Mouse (Mus musculus) hindbrain, embryonic 11.5 days (tissue): ENCODE data around the gene Ext2. TPM values are rescaled to one million over a fixed set of nuclear protein-coding genes. Genes with fewer than 3 reads are reported as not detected.

Experiments used
- ATAC-seq: fragments of 200-750 bp; cut with Nextera tagmentation; 2 replicates; pipeline ENCODE4 v1.8.0; 2017; ENCODE audit warnings: mild to moderate bottlenecking, moderate TSS enrichment, moderate library complexity; ENCODE audit not compliant: low FRiP score
- DNase-seq: peaks from one replicate; pipeline ENCODE4 v3.0.0-alpha.2; 2015; ENCODE audit warnings: low spot score
- H3K27ac ChIP-seq: fragments of 300-500 bp; sonication (generic); 2 replicates; pipeline ENCODE4 v1.5.1; 2014; ENCODE audit warnings: mild to moderate bottlenecking, low read depth, low read length
- H3K27me3 ChIP-seq: fragments of 300-500 bp; sonication (generic); 2 replicates; pipeline ENCODE4 v1.6.1; 2014; ENCODE audit warnings: mild to moderate bottlenecking, low read length, moderate library complexity, mixed read lengths; ENCODE audit not compliant: control insufficient read depth, insufficient read depth
- H3K36me3 ChIP-seq: fragments of 300-500 bp; sonication (generic); 2 replicates; pipeline ENCODE4 v1.6.1; 2014; ENCODE audit warnings: mild to moderate bottlenecking, low read length, moderate library complexity, mixed read lengths; ENCODE audit not compliant: control insufficient read depth, insufficient read depth
- H3K4me1 ChIP-seq: fragments of 300-500 bp; sonication (generic); replicated peaks from 2 replicates; pipeline ENCODE4 v1.6.1; 2014; ENCODE audit warnings: low read length, mixed read lengths; ENCODE audit not compliant: control insufficient read depth, insufficient read depth
- H3K4me2 ChIP-seq: fragments of 300-500 bp; sonication (generic); replicated peaks from 2 replicates; pipeline ENCODE4 v1.6.1; 2014; ENCODE audit warnings: mild to moderate bottlenecking, low read depth, low read length
- H3K4me3 ChIP-seq: fragments of 300-500 bp; sonication (generic); 2 replicates; pipeline ENCODE4 v1.5.1; 2014; ENCODE audit warnings: low read depth, low read length
- H3K9ac ChIP-seq: fragments of 300-500 bp; sonication (generic); 2 replicates; pipeline ENCODE4 v1.6.1; 2014; ENCODE audit warnings: low read depth, low read length
- H3K9me3 ChIP-seq: fragments of 300-500 bp; sonication (generic); 2 replicates; pipeline ENCODE4 v1.6.1; 2016; ENCODE audit warnings: low read length; ENCODE audit not compliant: control insufficient read depth
- WGBS: fragments of 180-500 bp; shearing (Covaris S2); extraction: QIAGEN DNeasy Blood & Tissue Kit; methylation state at CpG from one replicate; pipeline ENCODE4 v1.1.7; 2014; 5-methylcytosine and 5-hydroxymethylcytosine counted together
- polyA plus RNA-seq: library from polyadenylated mRNA; unstranded; fragments of >200 nt; fragmentation: Nextera tagmentation; extraction: Ambion mirVana; gene quantifications from 2 replicates; pipeline ENCODE4 v1.2.1, GENCODE M21; 2014

Gene Ext2
- polyA plus RNA-seq, result 54.4 and 68.6 TPM in 2 replicates

DNA sequence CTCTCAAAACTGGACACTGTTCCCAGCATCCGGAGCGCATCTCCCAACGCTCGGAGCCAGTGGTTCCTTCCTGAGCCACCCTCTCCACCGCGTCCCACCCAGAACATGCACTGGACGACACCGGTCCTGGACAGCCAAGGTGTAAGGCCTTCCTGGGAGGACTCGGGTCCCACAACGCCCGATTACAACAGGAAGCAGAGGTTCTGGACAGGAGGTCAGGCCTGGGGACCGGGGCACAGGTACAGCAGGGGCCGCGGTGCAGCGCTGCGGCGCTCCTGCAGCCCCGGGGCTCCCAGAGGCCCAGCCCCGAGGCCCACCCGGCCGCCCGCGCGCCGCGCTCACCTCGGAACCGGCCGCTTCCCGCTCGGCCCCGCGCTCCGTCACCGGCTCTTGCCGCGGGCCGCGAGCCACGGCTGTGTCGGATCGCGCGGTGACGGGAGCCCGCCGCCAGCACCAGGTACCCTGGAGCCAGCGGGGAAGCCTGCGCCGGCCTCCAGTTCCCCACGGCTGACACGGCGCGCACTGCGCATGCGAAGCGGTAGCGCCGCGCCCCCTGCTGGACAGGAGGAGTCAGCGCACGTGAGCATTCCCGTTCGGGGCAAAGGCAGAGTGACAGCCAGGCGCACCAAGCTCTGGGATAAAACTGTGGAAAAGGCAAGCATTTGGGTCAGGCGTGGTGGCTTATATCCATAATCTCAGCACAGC lies at the start of gene Ext2:
Gene Ext2, minus strand, starts transcription at position 524 of the 705 bp plus-strand sequence.
- no peak within 1 kb of the TSS for H3K27ac ChIP-seq
- no peaks in the 10 kb centered on the region for H3K9me3 ChIP-seq
- no peaks in the 10 kb centered on the region for H3K27me3 ChIP-seq
- H3K9ac ChIP-seq, result peak within 1 kb of the TSS; percentile 87
- H3K4me3 ChIP-seq, result peak within 1 kb of the TSS; percentile 78
- DNase-seq (peak; percentile 94), ATAC-seq (peak; percentile 94)
- H3K4me2 ChIP-seq, result peak within 1 kb of the TSS; percentile 76
- peaks cover 5% of the 10 kb centered on the region; the same call in 1 of the 2 replicates for H3K4me1 ChIP-seq
- WGBS, result under 1% methylated on average over 64 of the region's 66 CpGs
- no peaks in the 10 kb centered on the region for H3K36me3 ChIP-seq

DNA sequence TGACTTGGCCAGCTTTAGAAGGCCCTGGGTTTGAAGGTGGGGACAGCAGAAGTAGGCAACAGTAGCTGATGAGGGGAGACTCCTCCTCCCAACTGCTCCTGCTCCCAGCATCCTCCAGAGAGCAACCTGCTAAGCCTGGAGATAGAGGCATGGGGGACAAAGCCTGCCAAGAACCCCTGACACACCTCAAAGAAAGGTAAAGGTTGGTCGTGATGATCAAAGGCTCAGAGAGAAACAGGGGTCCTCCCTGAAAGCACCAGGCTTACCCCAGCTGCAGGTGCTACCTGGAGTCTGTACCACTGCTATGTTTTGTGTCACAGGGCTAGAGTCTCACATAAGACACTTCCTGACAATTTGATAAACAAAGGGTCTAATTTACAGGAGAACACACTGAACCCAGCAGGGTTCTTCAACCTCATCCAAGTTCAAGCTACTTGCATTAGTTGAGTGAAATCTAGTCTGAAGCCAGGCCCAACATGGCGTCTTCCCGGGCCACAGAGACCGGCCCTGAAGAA lies 49.1 kb upstream of the Ext2 start:
- WGBS, result 82% methylated on average over 4 of the region's 4 CpGs
- Histone ChIP-seq H3K4me3 (no peak overlapping the region), H3K4me1 (no peaks in the 10 kb centered on the region), H3K27ac (no peak overlapping the region), H3K27me3 (no peaks in the 10 kb centered on the region), H3K4me2 (no peak overlapping the region), H3K9me3 (no peaks in the 10 kb centered on the region), H3K9ac (no peak overlapping the region), H3K36me3 (no peaks in the 10 kb centered on the region)
- no peak for ATAC-seq
- DNase-seq, result no peak

DNA sequence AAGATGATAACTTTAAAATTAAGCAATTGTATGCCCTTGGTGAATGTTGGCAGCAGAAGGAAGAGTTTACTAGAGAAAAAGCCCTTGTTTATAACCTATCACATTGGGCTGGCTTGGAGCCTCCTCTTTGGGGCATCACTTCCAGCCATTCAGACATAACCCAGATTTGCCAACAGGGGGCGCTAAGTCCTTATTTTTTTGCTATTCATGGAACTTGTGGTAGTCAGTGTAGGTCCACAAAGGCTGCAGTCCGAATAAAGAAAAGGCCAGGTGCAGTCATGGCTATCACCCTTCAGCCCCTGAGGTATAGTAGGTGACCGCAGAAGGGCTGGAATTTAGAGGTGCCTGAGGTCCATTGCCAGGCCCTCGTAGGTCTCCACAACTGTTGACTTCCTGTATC lies 48.5 kb upstream of the Ext2 start:
- Histone ChIP-seq H3K27ac (no peak overlapping the region), H3K9me3 (no peaks in the 10 kb centered on the region), H3K36me3 (no peaks in the 10 kb centered on the region), H3K4me1 (no peaks in the 10 kb centered on the region), H3K4me3 (no peak overlapping the region), H3K9ac (no peak overlapping the region), H3K27me3 (no peaks in the 10 kb centered on the region), H3K4me2 (no peak overlapping the region)
- ATAC-seq (peak; percentile 58; the same call in 1 of the 2 replicates), DNase-seq (peak; percentile 82)
- 47% methylated on average over 4 of the region's 4 CpGs for WGBS

DNA sequence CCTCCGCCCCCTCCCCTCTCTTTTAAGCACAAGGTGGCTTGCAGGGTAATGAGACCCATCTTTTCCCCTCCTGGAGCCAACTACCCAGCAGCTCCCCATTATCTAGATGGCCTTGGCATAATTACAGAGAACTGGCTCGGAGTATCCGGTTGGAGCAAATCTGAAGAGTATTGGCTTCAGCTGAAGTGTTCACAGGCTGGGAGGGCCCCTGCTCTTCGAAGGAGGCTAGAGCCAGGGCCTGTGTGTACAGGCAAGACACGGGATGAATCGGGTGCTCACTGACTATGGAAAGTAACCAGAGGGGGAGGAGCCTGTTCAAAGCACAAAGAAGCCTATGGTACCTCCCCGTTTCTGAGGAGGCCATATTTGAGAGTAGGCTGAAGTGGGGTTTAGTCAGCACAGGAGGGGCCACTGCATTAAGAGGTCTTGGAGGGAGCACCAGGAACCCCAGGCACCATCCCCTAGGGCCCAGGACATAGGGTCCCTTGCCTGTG lies 46.8 kb upstream of the Ext2 start, which contains the start of gene Accsl:
Gene Accsl, minus strand, starts transcription at position 51 of the 494 bp plus-strand sequence.
- 79% methylated on average over 7 of the region's 7 CpGs for WGBS
- ATAC-seq, result no peak
- no peak for DNase-seq

DNA sequence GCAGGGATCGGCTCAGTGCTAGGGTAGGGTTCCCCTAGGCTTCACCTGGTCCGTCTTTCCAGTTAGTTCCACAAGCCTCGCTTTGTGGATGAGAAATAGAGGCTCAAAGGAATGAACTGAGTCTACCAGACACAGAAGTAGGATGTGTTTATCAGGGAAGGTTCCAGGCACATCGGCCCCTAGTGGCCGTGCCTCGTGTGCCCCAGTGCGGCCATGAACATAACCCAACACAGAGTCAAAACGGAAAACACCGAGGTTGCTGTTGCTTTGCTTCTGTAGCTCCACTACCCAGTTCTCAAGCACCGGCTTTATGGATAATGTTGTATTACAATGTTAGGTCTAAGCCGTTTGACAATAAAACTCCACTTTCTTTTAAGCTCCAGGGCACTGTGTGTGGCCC lies 46.2 kb upstream of the Ext2 start:
- Histone ChIP-seq H3K9ac (no peak overlapping the region), H3K27ac (no peak overlapping the region), H3K36me3 (no peaks in the 10 kb centered on the region), H3K4me2 (no peak overlapping the region), H3K4me1 (no peaks in the 10 kb centered on the region), H3K9me3 (no peaks in the 10 kb centered on the region), H3K27me3 (no peaks in the 10 kb centered on the region), H3K4me3 (no peak overlapping the region)
- 86% methylated on average over 11 of the region's 11 CpGs for WGBS
- no peak for DNase-seq
- ATAC-seq, result no peak

More for the DNA sequence above, 46.8 kb upstream of the Ext2 start, which contains the start of gene Accsl:
- Histone ChIP-seq H3K27me3 (no peaks in the 10 kb centered on the region), H3K4me1 (no peaks in the 10 kb centered on the region), H3K27ac (no peak within 1 kb of the TSS), H3K4me2 (no peak within 1 kb of the TSS), H3K9ac (no peak within 1 kb of the TSS), H3K36me3 (no peaks in the 10 kb centered on the region), H3K4me3 (no peak within 1 kb of the TSS), H3K9me3 (no peaks in the 10 kb centered on the region)

DNA sequence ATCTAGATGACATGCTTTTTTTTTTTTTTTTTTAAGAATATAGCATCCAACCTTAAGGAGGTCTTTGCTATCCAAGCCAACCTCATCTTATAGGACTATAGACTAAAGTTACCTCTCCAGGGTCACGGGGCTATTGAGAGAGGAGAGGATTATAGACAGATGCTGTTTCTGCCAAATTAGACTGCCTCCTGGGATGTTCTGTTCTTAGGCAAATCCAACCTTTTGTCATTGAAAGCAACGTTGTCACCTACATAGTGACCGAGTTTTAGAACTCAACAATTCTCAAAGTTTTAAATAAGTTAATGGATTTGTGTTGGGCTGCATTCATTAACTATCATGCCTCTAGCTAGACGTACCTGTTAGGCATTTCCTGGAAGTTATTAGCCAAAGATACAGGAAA lies 40.9 kb upstream of the Ext2 start:
- Histone ChIP-seq H3K9me3 (no peaks in the 10 kb centered on the region), H3K4me3 (no peak overlapping the region), H3K27me3 (no peaks in the 10 kb centered on the region), H3K4me2 (no peak overlapping the region), H3K9ac (no peak overlapping the region), H3K36me3 (no peaks in the 10 kb centered on the region), H3K27ac (no peak overlapping the region), H3K4me1 (no peaks in the 10 kb centered on the region)
- DNase-seq (no peak), ATAC-seq (no peak)
- WGBS, result 67% methylated on average over 4 of the region's 4 CpGs

DNA sequence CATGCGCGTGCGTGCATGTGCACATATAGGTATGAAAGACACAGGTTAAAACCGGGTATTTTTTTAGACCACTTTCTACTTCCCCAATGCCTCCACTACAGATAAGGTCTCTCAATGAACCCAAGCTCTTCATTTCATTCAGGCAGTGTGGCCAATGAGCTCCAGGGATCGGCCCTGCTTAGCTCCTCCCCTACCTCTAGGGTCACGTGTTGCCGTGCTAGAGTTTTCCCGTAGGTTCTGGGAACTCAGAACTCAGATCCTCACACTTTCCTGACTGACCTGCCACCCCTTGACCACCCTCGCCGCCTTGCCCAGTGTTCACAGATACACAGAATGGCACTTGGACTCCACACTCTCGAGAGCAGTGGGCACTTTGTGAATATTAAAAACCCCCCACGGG lies 36.5 kb upstream of the Ext2 start:
- no peak overlapping the region for H3K27ac ChIP-seq
- H3K4me1 ChIP-seq, result no peaks in the 10 kb centered on the region
- no peak for DNase-seq
- WGBS, result 75% methylated on average over 12 of the region's 12 CpGs
- H3K9ac ChIP-seq, result no peak overlapping the region
- no peaks in the 10 kb centered on the region for H3K27me3 ChIP-seq
- no peaks in the 10 kb centered on the region for H3K9me3 ChIP-seq
- H3K36me3 ChIP-seq, result no peaks in the 10 kb centered on the region
- H3K4me2 ChIP-seq, result no peak overlapping the region
- no peak overlapping the region for H3K4me3 ChIP-seq
- ATAC-seq, result no peak

DNA sequence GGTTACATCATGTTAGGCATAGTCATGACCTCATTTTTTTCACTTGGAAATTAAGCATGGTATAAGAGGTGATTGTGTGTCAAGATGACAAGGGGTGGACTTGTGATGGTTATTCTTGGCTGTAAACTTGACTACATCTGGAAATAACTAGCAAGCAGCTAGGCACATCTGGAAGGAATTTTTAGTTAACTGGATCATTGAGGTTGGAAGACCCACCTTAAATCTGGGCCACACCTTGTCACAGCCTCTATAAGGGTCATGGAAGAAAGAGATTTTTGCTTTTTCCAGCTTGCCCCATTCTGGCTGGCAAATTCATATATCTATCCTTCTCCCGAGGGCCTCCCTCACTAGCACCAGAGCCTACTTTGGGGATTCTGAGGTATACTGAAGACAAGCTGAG lies 28.9 kb upstream of the Ext2 start:
- WGBS, result 89% methylated on average over 1 of the region's 1 CpGs
- no peak overlapping the region for H3K9ac ChIP-seq
- H3K36me3 ChIP-seq, result no peaks in the 10 kb centered on the region; the same call in 1 of the 2 replicates
- no peak overlapping the region for H3K4me3 ChIP-seq
- ATAC-seq (no peak), DNase-seq (no peak)
- H3K9me3 ChIP-seq, result no peaks in the 10 kb centered on the region
- no peaks in the 10 kb centered on the region for H3K4me1 ChIP-seq
- H3K27me3 ChIP-seq, result no peaks in the 10 kb centered on the region
- no peak overlapping the region for H3K27ac ChIP-seq
- no peak overlapping the region for H3K4me2 ChIP-seq
